Mouse (Mus musculus) MEL (cell line): Measurements from ENCODE around the gene Pusl1. TPM values are rescaled to one million over a fixed set of nuclear protein-coding genes. Genes with fewer than 3 reads are reported as not detected.
A peak's percentile ranks its signal among the peaks of the same experiment; 100 is the strongest.

Experiments used
- DNase-seq: peaks from one replicate; pipeline ENCODE4 v3.0.0; 2011; ENCODE audit warnings: low read depth, low spot score
- H3K27ac ChIP-seq: 2 replicates; pipeline ENCODE4 v1.5.1; 2012; ENCODE audit warnings: low read depth, mild to moderate bottlenecking, control low read depth, low read length, moderate library complexity; ENCODE audit not compliant: control insufficient read depth
- H3K27me3 ChIP-seq, 2 experiments: fragments of 150-350 bp in 1 of 2; sonication (generic) in 1 of 2; 2 replicates each; pipeline ENCODE4 v1.6.1; 2012; ENCODE audit warnings: low read length in 2 of 2, mild to moderate bottlenecking in 2 of 2, improper control_type of control experiment in 1 of 2, moderate library complexity in 1 of 2; ENCODE audit not compliant: insufficient read depth in 2 of 2, control insufficient read depth in 1 of 2
- H3K36me3 ChIP-seq, 2 experiments: 2 replicates each; pipeline ENCODE4 v1.6.1; 2012 to 2014; ENCODE audit warnings: low read length in 2 of 2, improper control_type of control experiment in 1 of 2, inconsistent platforms in 1 of 2, mild to moderate bottlenecking in 1 of 2; ENCODE audit not compliant: insufficient read depth in 2 of 2, control insufficient read depth in 1 of 2
- H3K4me1 ChIP-seq, 2 experiments: fragments of 150-350 bp in 1 of 2; sonication (generic) in 1 of 2; 2 replicates each; pipeline ENCODE4 v1.6.1; 2012; ENCODE audit warnings: low read length in 2 of 2, improper control_type of control experiment in 1 of 2, mild to moderate bottlenecking in 1 of 2; ENCODE audit not compliant: insufficient read depth in 2 of 2, control insufficient read depth in 1 of 2
- H3K4me3 ChIP-seq, 2 experiments: fragments of 150-350 bp in 1 of 2; sonication (generic) in 1 of 2; 2 replicates each; pipeline ENCODE4 v1.5.1; 2012; ENCODE audit warnings: low read depth in 2 of 2, low read length in 2 of 2, mild to moderate bottlenecking in 2 of 2, moderate library complexity in 2 of 2, control low read depth in 1 of 2, improper control_type of control experiment in 1 of 2; ENCODE audit not compliant: control insufficient read depth in 1 of 2, insufficient read depth in 1 of 2
- H3K79me2 ChIP-seq: 2 replicates; pipeline ENCODE4 v1.6.1; 2012; ENCODE audit warnings: mild to moderate bottlenecking, low read length, moderate library complexity; ENCODE audit not compliant: control insufficient read depth, poor library complexity, insufficient read depth
- H3K9ac ChIP-seq: 2 replicates; pipeline ENCODE4 v1.6.1; 2012; ENCODE audit warnings: low read depth, mild to moderate bottlenecking, control low read depth, low read length, moderate library complexity; ENCODE audit not compliant: control insufficient read depth, poor library complexity, severe bottlenecking
- H3K9me3 ChIP-seq: fragments of 150-350 bp; sonication (generic); replicated peaks from 2 replicates; pipeline ENCODE4 v1.6.1; 2012; ENCODE audit warnings: mild to moderate bottlenecking, low read length, improper control_type of control experiment, moderate library complexity; ENCODE audit not compliant: insufficient read depth
- CHD1 ChIP-seq: IDR thresholded peaks from 2 replicates; pipeline ENCODE4 v1.6.1; 2012; ENCODE audit warnings: low read depth, mild to moderate bottlenecking, inconsistent platforms, low read length, improper control_type of control experiment
- CHD2 ChIP-seq: IDR thresholded peaks from 2 replicates; pipeline ENCODE4 v1.6.1; 2011; ENCODE audit warnings: low read length, improper control_type of control experiment
- CTCF ChIP-seq, 3 experiments: IDR thresholded peaks in 2 of 3; conservative IDR thresholded peaks in 1 of 3; 2 replicates each; pipeline ENCODE4 v1.5.1; 2011 to 2012; ENCODE audit warnings: low read length in 3 of 3, low read depth in 2 of 3, mild to moderate bottlenecking in 2 of 3, improper control_type of control experiment in 1 of 3, inconsistent platforms in 1 of 3, mixed read lengths in 1 of 3, moderate library complexity in 1 of 3; ENCODE audit not compliant: control insufficient read depth in 1 of 3, insufficient read depth in 1 of 3, poor library complexity in 1 of 3, severe bottlenecking in 1 of 3
- ELF1 ChIP-seq: IDR thresholded peaks from 2 replicates; pipeline ENCODE4 v1.6.1; 2014; ENCODE audit warnings: low read depth, mild to moderate bottlenecking, inconsistent platforms, low read length, improper control_type of control experiment, moderate library complexity
- EP300 ChIP-seq, 2 experiments: IDR thresholded peaks; 2 replicates each; pipeline ENCODE4 v1.6.1; 2011; ENCODE audit warnings: improper control_type of control experiment in 2 of 2, low read length in 2 of 2, low read depth in 1 of 2, mild to moderate bottlenecking in 1 of 2
- ETS1 ChIP-seq: IDR thresholded peaks from 2 replicates; pipeline ENCODE4 v1.6.1; 2012; ENCODE audit warnings: low read depth, mild to moderate bottlenecking, inconsistent platforms, low read length, improper control_type of control experiment, moderate library complexity
- GATA1 ChIP-seq: IDR thresholded peaks from 2 replicates; pipeline ENCODE4 v1.6.1; 2011; ENCODE audit warnings: low read depth, low read length, improper control_type of control experiment
- HCFC1 ChIP-seq: IDR thresholded peaks from 2 replicates; pipeline ENCODE4 v1.6.1; 2012; ENCODE audit warnings: low read depth, mild to moderate bottlenecking, inconsistent platforms, low read length, improper control_type of control experiment, moderate library complexity
- JUND ChIP-seq: IDR thresholded peaks from 2 replicates; pipeline ENCODE4 v1.6.1; 2011; ENCODE audit warnings: low read depth, mild to moderate bottlenecking, improper control_type of control experiment, low read length
- KAT2A ChIP-seq: conservative IDR thresholded peaks from 2 replicates; pipeline ENCODE4 v1.6.1; 2012; ENCODE audit warnings: low read depth, low read length, improper control_type of control experiment, inconsistent platforms
- MAZ ChIP-seq: IDR thresholded peaks from 2 replicates; pipeline ENCODE4 v1.6.1; 2012; ENCODE audit warnings: low read depth, mild to moderate bottlenecking, inconsistent platforms, low read length, improper control_type of control experiment
- MXI1 ChIP-seq: IDR thresholded peaks from 2 replicates; pipeline ENCODE4 v1.6.1; 2011; ENCODE audit warnings: mild to moderate bottlenecking, low read depth, low read length, improper control_type of control experiment
- MYB ChIP-seq: IDR thresholded peaks from 2 replicates; pipeline ENCODE4 v1.6.1; 2011; ENCODE audit warnings: mild to moderate bottlenecking, low read depth, low read length, improper control_type of control experiment
- NRF1 ChIP-seq: IDR thresholded peaks from 2 replicates; pipeline ENCODE4 v1.6.1; 2014; ENCODE audit warnings: low read depth, mild to moderate bottlenecking, inconsistent platforms, low read length, improper control_type of control experiment, moderate library complexity; ENCODE audit not compliant: poor library complexity, insufficient read depth, severe bottlenecking
- POLR2AphosphoS2 ChIP-seq: IDR thresholded peaks from 2 replicates; pipeline ENCODE4 v1.6.1; 2011; ENCODE audit warnings: low read length, improper control_type of control experiment
- RAD21 ChIP-seq: IDR thresholded peaks from 2 replicates; pipeline ENCODE4 v1.6.1; 2011; ENCODE audit warnings: mild to moderate bottlenecking, low read depth, low read length, improper control_type of control experiment
- RCOR1 ChIP-seq: IDR thresholded peaks from 2 replicates; pipeline ENCODE4 v1.6.1; 2012; ENCODE audit warnings: low read depth, mild to moderate bottlenecking, inconsistent platforms, low read length, improper control_type of control experiment
- SIN3A ChIP-seq: IDR thresholded peaks from 2 replicates; pipeline ENCODE4 v1.6.1; 2012; ENCODE audit warnings: low read length, improper control_type of control experiment, inconsistent platforms
- SMC3 ChIP-seq: IDR thresholded peaks from 2 replicates; pipeline ENCODE4 v1.6.1; 2011; ENCODE audit warnings: low read depth, low read length, improper control_type of control experiment
- TBP ChIP-seq: IDR thresholded peaks from 2 replicates; pipeline ENCODE4 v1.8.0; 2011; ENCODE audit warnings: low read depth, low read length, improper control_type of control experiment
- TCF12 ChIP-seq: IDR thresholded peaks from 2 replicates; pipeline ENCODE4 v1.6.1; 2014; ENCODE audit warnings: low read depth, mild to moderate bottlenecking, inconsistent platforms, low read length, improper control_type of control experiment, moderate library complexity
- USF1 ChIP-seq: IDR thresholded peaks from 2 replicates; pipeline ENCODE4 v1.6.1; 2014; ENCODE audit warnings: low read depth, mild to moderate bottlenecking, inconsistent platforms, low read length, improper control_type of control experiment, moderate library complexity
- USF2 ChIP-seq, 2 experiments: IDR thresholded peaks; 2 replicates each; pipeline ENCODE4 v1.6.1; 2011 to 2012; ENCODE audit warnings: improper control_type of control experiment in 2 of 2, low read length in 2 of 2, borderline replicate concordance in 1 of 2, inconsistent platforms in 1 of 2, low read depth in 1 of 2, mild to moderate bottlenecking in 1 of 2; ENCODE audit not compliant: insufficient read depth in 1 of 2
- ZMIZ1 ChIP-seq: IDR thresholded peaks from 2 replicates; pipeline ENCODE4 v1.6.1; 2012; ENCODE audit warnings: low read depth, mild to moderate bottlenecking, inconsistent platforms, low read length, improper control_type of control experiment, moderate library complexity
- ZNF384 ChIP-seq: IDR thresholded peaks from 2 replicates; pipeline ENCODE4 v1.6.1; 2012; ENCODE audit warnings: low read depth, mild to moderate bottlenecking, inconsistent platforms, low read length, improper control_type of control experiment
- polyA plus RNA-seq, 2 experiments: library from polyadenylated mRNA; stranded (reverse) in 1 of 2; unstranded in 1 of 2; fragments of >175 nt in 1 of 2; fragments of >200 nt in 1 of 2; gene quantifications; 2 replicates each; pipeline versions ENCODE4 v1.2.1 to v1.2.4; 2012; ENCODE audit warnings: low replicate concordance in 2 of 2, low read depth in 1 of 2; ENCODE audit not compliant: insufficient read length in 2 of 2, insufficient read depth in 1 of 2, missing spikeins in 1 of 2
- total RNA-seq: library from RNA; depleted of rRNA; stranded (reverse); fragments of 300-350 nt; gene quantifications from 2 replicates; pipeline ENCODE4 v1.2.3, GENCODE M21; 2012

Pusl1 gene
- total and polyA plus RNA-seq, 3 experiments, result 65.2 to 68.4 TPM; not detected in 1

- H3K79me2 ChIP-seq, result peaks cover 11% of the 10 kb centered on the region
- no peak for DNase-seq
- no peak for TF ChIP-seq CHD1
- TF ChIP-seq ZNF384, result no peak
- TF ChIP-seq TBP, result no peak
- TF ChIP-seq CHD2, result no peak
- TF ChIP-seq KAT2A, result no peak
- TF ChIP-seq TCF12, result no peak
- no peak for TF ChIP-seq SMC3
- TF ChIP-seq RAD21, result no peak
- TF ChIP-seq ELF1, result no peak
- no peaks in the 10 kb centered on the region; a peak in 2 of 4 replicates for H3K36me3 ChIP-seq
- no peaks in the 10 kb centered on the region for H3K9me3 ChIP-seq
- H3K27ac ChIP-seq, result no peak overlapping the region
- H3K4me3 ChIP-seq, result no peak overlapping the region
- H3K9ac ChIP-seq, result no peak overlapping the region
- H3K27me3 ChIP-seq, result no peaks in the 10 kb centered on the region
- H3K4me1 ChIP-seq, result peaks cover 0 to 3% of the 10 kb centered on the region in 2 experiments; a peak in 1 of 4 replicates
Measured at GRCm38 (mm10) chr4:155843231-155843630, 48.4 kb downstream of the Pusl1 start.

DNA sequence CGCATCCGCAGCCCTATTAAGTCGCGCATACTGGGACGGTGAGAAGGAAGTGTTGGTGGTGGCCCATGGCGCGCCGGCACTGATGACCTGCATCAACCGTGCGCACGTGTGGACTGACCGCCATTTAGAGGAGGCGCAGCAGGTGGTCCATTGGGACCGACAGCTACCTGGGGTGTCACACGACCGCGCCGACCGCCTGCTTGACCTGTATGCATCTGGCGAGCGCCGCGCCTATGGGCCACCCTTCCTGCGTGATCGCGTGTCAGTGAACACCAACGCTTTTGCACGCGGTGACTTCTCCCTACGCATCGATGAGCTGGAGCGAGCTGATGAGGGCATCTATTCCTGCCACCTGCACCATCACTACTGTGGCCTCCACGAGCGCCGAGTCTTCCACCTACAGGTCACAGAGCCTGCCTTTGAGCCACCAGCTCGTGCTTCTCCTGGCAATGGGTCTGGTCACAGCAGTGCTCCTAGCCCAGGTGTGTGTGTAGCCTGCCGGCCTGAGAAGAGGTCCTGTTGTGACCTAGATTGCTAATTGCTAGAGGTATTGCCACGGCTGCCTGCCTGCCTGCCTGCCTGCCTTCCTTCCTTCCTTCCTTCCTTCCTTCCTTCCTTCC is 49.8 kb downstream of the Pusl1 start:
- no peak for DNase-seq
- H3K4me1 ChIP-seq, result 0 out of 4 replicates have a peak, but pooled peaks cover 0 to 3% of the 10 kb centered on the region in 2 experiments
- no peak for TF ChIP-seq SMC3
- no peaks in the 10 kb centered on the region; a peak in 1 of 4 replicates for H3K36me3 ChIP-seq
- H3K4me3 ChIP-seq, result no peak overlapping the region
- H3K27me3 ChIP-seq, result no peaks in the 10 kb centered on the region
- no peak overlapping the region for H3K27ac ChIP-seq
- H3K9me3 ChIP-seq, result no peaks in the 10 kb centered on the region
- H3K9ac ChIP-seq, result no peak overlapping the region
- peaks cover 2% of the 10 kb centered on the region; the same call in 1 of the 2 replicates for H3K79me2 ChIP-seq

DNA sequence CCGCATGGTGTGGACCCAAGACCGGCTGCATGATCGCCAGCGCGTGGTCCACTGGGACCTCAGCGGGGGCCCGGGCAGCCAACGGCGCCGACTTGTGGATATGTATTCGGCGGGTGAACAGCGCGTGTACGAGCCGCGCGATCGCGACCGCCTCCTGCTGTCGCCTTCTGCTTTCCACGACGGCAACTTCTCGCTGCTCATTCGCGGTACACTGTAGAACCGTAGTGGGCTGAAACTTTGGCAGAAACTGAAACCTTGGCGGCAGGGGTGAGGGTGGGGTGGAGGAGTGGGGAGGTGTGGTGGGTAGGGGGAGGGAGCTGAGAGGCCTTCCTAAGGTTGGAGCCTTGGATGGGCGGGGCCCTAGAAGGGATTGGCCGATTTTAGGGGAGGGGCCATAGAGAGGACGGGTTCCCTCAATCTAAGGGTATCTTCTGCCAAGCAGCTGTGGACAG is 50.6 kb downstream of the Pusl1 start:
- Histone ChIP-seq H3K4me1 (0 out of 4 replicates have a peak, but pooled peaks cover 0 to 3% of the 10 kb centered on the region in 2 experiments), H3K9me3 (no peaks in the 10 kb centered on the region), H3K79me2 (peaks cover 2% of the 10 kb centered on the region; the same call in 1 of the 2 replicates), H3K36me3 (no peaks in the 10 kb centered on the region; a peak in 1 of 4 replicates), H3K27me3 (no peaks in the 10 kb centered on the region), H3K27ac (peak overlapping the region; percentile 38; the same call in 1 of the 2 replicates), H3K4me3 (peak overlapping the region; percentile 78 to 91), H3K9ac (peak overlapping the region; percentile 83)
- DNase-seq, result peak; percentile 93
- TF ChIP-seq ELF1 (no peak), EP300 (IDR thresholded peaks at IDR 0.05; ENCODE audit: low read depth in 1 of 2, low read length in 2 of 2) (no peak), SIN3A (peak; percentile 51; the same call in 1 of the 2 replicates), USF2 (IDR thresholded peaks at IDR 0.05; ENCODE audit: borderline replicate concordance in 1 of 2, insufficient read depth in 1 of 2, low read depth in 1 of 2, low read length in 2 of 2) (no peak), TCF12 (0 out of 2 replicates have a peak, but pooled peaks have one; percentile 6), HCFC1 (no peak), KAT2A (no peak), RCOR1 (no peak), MAZ (peak; percentile 68; the same call in 1 of the 2 replicates), MYB (no peak), CTCF (IDR thresholded peaks at IDR 0.05 in 2 of 3, conservative IDR thresholded peaks at IDR 0.05 in 1 of 3; ENCODE audit: control insufficient read depth in 1 of 3, insufficient read depth in 1 of 3, low read depth in 2 of 3, low read length in 3 of 3, poor library complexity in 1 of 3, severe bottlenecking in 1 of 3) (peak in 2 of 3 experiments; percentile 40 to 45; a peak in 3 of 6 replicates), GATA1 (no peak), ETS1 (no peak), MXI1 (peak; percentile 81; the same call in 1 of the 2 replicates), POLR2AphosphoS2 (no peak), USF1 (no peak), NRF1 (no peak), ZMIZ1 (no peak), CHD1 (no peak), JUND (no peak)
